In the genomic region with DNA sequence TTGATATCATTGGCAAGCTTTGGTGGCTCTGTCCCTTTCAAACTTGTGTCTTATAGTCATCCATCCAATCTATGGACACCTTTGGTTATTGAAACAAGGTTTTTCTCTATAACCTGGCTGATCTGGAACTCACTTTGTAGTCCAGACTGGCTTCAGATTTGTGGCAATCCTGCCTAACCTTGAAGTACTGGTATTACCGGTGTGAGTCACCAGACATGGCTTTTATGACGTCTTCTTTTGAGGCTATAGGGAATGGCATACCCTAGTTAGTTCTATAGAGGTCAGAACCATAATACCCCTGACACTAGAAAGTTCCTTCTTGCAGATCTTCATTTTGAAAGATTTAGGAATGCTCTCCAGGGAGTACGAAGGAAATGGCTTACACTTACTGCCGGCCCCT, we compare ENCODE assay signal across 25 mouse cellular contexts.
DNase-seq lines count a peak whose midpoint lies in the region; ATAC-seq and TF ChIP-seq lines count a peak whose summit lies in the region.
"Had no signal": no experiment of that assay in that cellular context is flagged by ENCODE, and none has a peak within 500 bp of the region (broad histone marks: within the 10 kb centered on the region; RNA-seq: fewer than 3 reads in every experiment).

No protein-coding gene starts in this region.

- H3K4me2 ChIP-seq in kidney, embryonic 14.5 days (replicated peaks; ENCODE audit: low read depth, low read length), result no peak overlapping the region
- H3K4me2 ChIP-seq in lung, embryonic 15.5 days, result no peak overlapping the region
- no peak overlapping the region for H3K4me2 ChIP-seq in stomach, embryonic 14.5 days (replicated peaks; ENCODE audit: low read depth, low read length)
- H3K4me2 ChIP-seq: liver, embryonic 15.5 days; midbrain, embryonic 12.5 days; neural tube, embryonic 15.5 days had no signal

- 68% methylated on average over 4 of the region's 4 CpGs for WGBS in kidney, embryonic 14.5 days
- WGBS in lung, embryonic 15.5 days, result 78% methylated on average over 4 of the region's 4 CpGs
- 88% methylated on average over 4 of the region's 4 CpGs for WGBS in lung, adult 2 months
- 74% methylated on average over 4 of the region's 4 CpGs for WGBS in stomach, embryonic 14.5 days

- no peak overlapping the region for H3K9ac ChIP-seq in kidney, embryonic 14.5 days (ENCODE audit: low read depth, low read length)
- no peak overlapping the region for H3K9ac ChIP-seq in lung, embryonic 15.5 days
- H3K9ac ChIP-seq in stomach, embryonic 14.5 days (replicated peaks; ENCODE audit: low read depth, low read length), result no peak overlapping the region
- H3K9ac ChIP-seq: liver, embryonic 15.5 days; midbrain, embryonic 12.5 days; neural tube, embryonic 15.5 days had no signal

- no peak for DNase-seq in kidney, postnatal 10 days
- no peak for DNase-seq in lung, adult 2 months
- DNase-seq in cerebellum, postnatal 14 days, result no peak
- DNase-seq in thymus, postnatal 10 days (ENCODE audit: low spot score in 2 of 2), result no peak
- DNase-seq: adrenal gland, adult 2 months; cerebellum, adult 11-12 months; cerebellum, postnatal 25 days; gastrocnemius, postnatal 36 days; kidney, postnatal 4 days; layer of hippocampus, adult 9-11 months; liver; lung, postnatal 10 days; right cerebral cortex, adult 18-20 months; right cerebral cortex, postnatal 4 days had no signal

- TF ChIP-seq POLR2A in lung, adult 2 months (IDR thresholded peaks at IDR 0.05; ENCODE audit: borderline replicate concordance, extremely low read depth, low read depth, low read length), result no peak

- H3K27ac ChIP-seq in kidney, embryonic 14.5 days (ENCODE audit: low read depth, low read length), result peak overlapping the region; percentile 32; the same call in 1 of the 2 replicates
- peak overlapping the region; percentile 89; the same call in 1 of the 2 replicates for H3K27ac ChIP-seq in lung, embryonic 15.5 days
- H3K27ac ChIP-seq in stomach, embryonic 14.5 days (ENCODE audit: low read length), result peak overlapping the region; percentile 98; the same call in 1 of the 2 replicates
- H3K27ac ChIP-seq: forebrain, embryonic 10.5 days; hindbrain, embryonic 10.5 days; liver, embryonic 15.5 days; midbrain, embryonic 12.5 days had no signal

- peaks cover 36% of the 10 kb centered on the region for H3K4me1 ChIP-seq in kidney, embryonic 14.5 days (ENCODE audit: control insufficient read depth, insufficient read depth, low read length)
- H3K4me1 ChIP-seq in lung, embryonic 15.5 days, result peaks cover 58% of the 10 kb centered on the region
- peaks cover 27% of the 10 kb centered on the region for H3K4me1 ChIP-seq in lung, adult 2 months (ENCODE audit: control insufficient read depth, insufficient read depth, low read length)
- peaks cover 50% of the 10 kb centered on the region for H3K4me1 ChIP-seq in stomach, embryonic 14.5 days (ENCODE audit: control insufficient read depth, insufficient read depth, low read length)
- H3K4me1 ChIP-seq: midbrain, embryonic 12.5 days had no signal

- no peaks in the 10 kb centered on the region for H3K27me3 ChIP-seq in kidney, embryonic 14.5 days (ENCODE audit: control insufficient read depth, insufficient read depth, low read length)
- H3K27me3 ChIP-seq in lung, embryonic 15.5 days, result no peaks in the 10 kb centered on the region
- H3K27me3 ChIP-seq in stomach, embryonic 14.5 days (ENCODE audit: control insufficient read depth, insufficient read depth, low read length), result no peaks in the 10 kb centered on the region
- H3K27me3 ChIP-seq: liver, embryonic 15.5 days; midbrain, embryonic 12.5 days; neural tube, embryonic 15.5 days had no signal

- ATAC-seq in kidney, embryonic 14.5 days (ENCODE audit: low FRiP score, low TSS enrichment), result no peak
- no peak for ATAC-seq in lung, embryonic 15.5 days (ENCODE audit: borderline replicate concordance, extremely low read depth, low FRiP score, low TSS enrichment)
- ATAC-seq in stomach, embryonic 14.5 days (ENCODE audit: insufficient number of reproducible peaks, insufficient read depth, low FRiP score, low read depth), result no peak
- ATAC-seq: forebrain, embryonic 16.5 days; hindbrain, embryonic 16.5 days; intestine, embryonic 16.5 days had no signal

- H3K9me3 ChIP-seq in kidney, embryonic 14.5 days (ENCODE audit: control insufficient read depth, low read length), result no peaks in the 10 kb centered on the region
- no peaks in the 10 kb centered on the region for H3K9me3 ChIP-seq in lung, embryonic 15.5 days
- H3K9me3 ChIP-seq in stomach, embryonic 14.5 days (ENCODE audit: control insufficient read depth, low read depth, low read length), result no peaks in the 10 kb centered on the region
- H3K9me3 ChIP-seq: forebrain, embryonic 10.5 days; hindbrain, embryonic 10.5 days; liver, embryonic 15.5 days; midbrain, embryonic 12.5 days; neural tube, embryonic 15.5 days had no signal

- H3K36me3 ChIP-seq in kidney, embryonic 14.5 days (ENCODE audit: control insufficient read depth, insufficient read depth, low read length), result peaks cover 5% of the 10 kb centered on the region
- peaks cover 12% of the 10 kb centered on the region; the same call in 1 of the 2 replicates for H3K36me3 ChIP-seq in lung, embryonic 15.5 days
- H3K36me3 ChIP-seq in stomach, embryonic 14.5 days (ENCODE audit: control insufficient read depth, insufficient read depth, low read length), result peaks cover 11% of the 10 kb centered on the region; the same call in 1 of the 2 replicates

- no peak overlapping the region for H3K4me3 ChIP-seq in kidney, embryonic 14.5 days (ENCODE audit: low read length)
- no peak overlapping the region for H3K4me3 ChIP-seq in lung, embryonic 15.5 days
- no peak overlapping the region for H3K4me3 ChIP-seq in lung, adult 2 months (replicated peaks; ENCODE audit: extremely low read depth, low read depth, low read length)
- no peak overlapping the region for H3K4me3 ChIP-seq in stomach, embryonic 14.5 days (ENCODE audit: low read depth, low read length)
- H3K4me3 ChIP-seq: forebrain, embryonic 10.5 days; hindbrain, embryonic 10.5 days; liver, embryonic 15.5 days; midbrain, embryonic 12.5 days; neural tube, embryonic 15.5 days had no signal

- TF ChIP-seq CTCF in lung, adult 2 months (IDR thresholded peaks at IDR 0.05; ENCODE audit: insufficient read depth, low read length), result no peak

Comparison
In these comparisons a context has a peak if more than half of its experiments do, and no peak if none do; other contexts are left out.
1. H3K27ac ChIP-seq: peak in every context shown above with its lines; median percentile 98 in stomach, embryonic 14.5 days; 89 in lung, embryonic 15.5 days; 32 in kidney, embryonic 14.5 days.